Mouse (Mus musculus) heart, embryonic 12.5 days (tissue): Measurements from ENCODE around the gene Gm5089. TPM values are rescaled to one million over a fixed set of nuclear protein-coding genes. Genes with fewer than 3 reads are reported as not detected.

Experiments used
- ATAC-seq: fragments of 200-750 bp; cut with Nextera tagmentation; 2 replicates; pipeline ENCODE4 v1.8.0; 2017; ENCODE audit warnings: moderate TSS enrichment, moderate library complexity; ENCODE audit not compliant: insufficient number of reproducible peaks, low FRiP score
- H3K27ac ChIP-seq: fragments of 300-500 bp; sonication (generic); 2 replicates; pipeline ENCODE4 v1.5.1; 2016; ENCODE audit warnings: mild to moderate bottlenecking, moderate library complexity; ENCODE audit not compliant: poor library complexity, severe bottlenecking
- H3K27me3 ChIP-seq: fragments of 300-500 bp; sonication (generic); replicated peaks from 2 replicates; pipeline ENCODE4 v1.6.1; 2016; ENCODE audit warnings: mild to moderate bottlenecking, moderate library complexity
- H3K36me3 ChIP-seq: fragments of 300-500 bp; sonication (generic); 2 replicates; pipeline ENCODE4 v1.6.1; 2016; ENCODE audit warnings: mild to moderate bottlenecking, moderate library complexity
- H3K4me1 ChIP-seq: fragments of 300-500 bp; sonication (generic); replicated peaks from 2 replicates; pipeline ENCODE4 v1.6.1; 2016; ENCODE audit warnings: mild to moderate bottlenecking
- H3K4me2 ChIP-seq: fragments of 300-500 bp; sonication (generic); 2 replicates; pipeline ENCODE4 v1.6.1; 2016; ENCODE audit warnings: mild to moderate bottlenecking, moderate library complexity
- H3K4me3 ChIP-seq: fragments of 300-500 bp; sonication (generic); 2 replicates; pipeline ENCODE4 v1.5.1; 2016; ENCODE audit warnings: mild to moderate bottlenecking
- H3K9ac ChIP-seq: fragments of 300-500 bp; sonication (generic); 2 replicates; pipeline ENCODE4 v1.6.1; 2016; ENCODE audit warnings: mild to moderate bottlenecking, moderate library complexity
- H3K9me3 ChIP-seq: fragments of 300-500 bp; sonication (generic); replicated peaks from 2 replicates; pipeline ENCODE4 v1.6.1; 2016; ENCODE audit warnings: mild to moderate bottlenecking, moderate library complexity
- WGBS: fragments of 180-500 bp; shearing (Covaris S2); methylation state at CpG from one replicate; pipeline ENCODE4 v1.1.7; 2016; 5-methylcytosine and 5-hydroxymethylcytosine counted together
- polyA plus RNA-seq: library from polyadenylated mRNA; unstranded; fragments of >200 nt; fragmentation: Nextera tagmentation; extraction: Ambion mirVana; gene quantifications from 2 replicates; pipeline ENCODE4 v1.2.1, GENCODE M21; 2016

The Gm5089 gene
- polyA plus RNA-seq, result not detected in 2 replicates

DNA sequence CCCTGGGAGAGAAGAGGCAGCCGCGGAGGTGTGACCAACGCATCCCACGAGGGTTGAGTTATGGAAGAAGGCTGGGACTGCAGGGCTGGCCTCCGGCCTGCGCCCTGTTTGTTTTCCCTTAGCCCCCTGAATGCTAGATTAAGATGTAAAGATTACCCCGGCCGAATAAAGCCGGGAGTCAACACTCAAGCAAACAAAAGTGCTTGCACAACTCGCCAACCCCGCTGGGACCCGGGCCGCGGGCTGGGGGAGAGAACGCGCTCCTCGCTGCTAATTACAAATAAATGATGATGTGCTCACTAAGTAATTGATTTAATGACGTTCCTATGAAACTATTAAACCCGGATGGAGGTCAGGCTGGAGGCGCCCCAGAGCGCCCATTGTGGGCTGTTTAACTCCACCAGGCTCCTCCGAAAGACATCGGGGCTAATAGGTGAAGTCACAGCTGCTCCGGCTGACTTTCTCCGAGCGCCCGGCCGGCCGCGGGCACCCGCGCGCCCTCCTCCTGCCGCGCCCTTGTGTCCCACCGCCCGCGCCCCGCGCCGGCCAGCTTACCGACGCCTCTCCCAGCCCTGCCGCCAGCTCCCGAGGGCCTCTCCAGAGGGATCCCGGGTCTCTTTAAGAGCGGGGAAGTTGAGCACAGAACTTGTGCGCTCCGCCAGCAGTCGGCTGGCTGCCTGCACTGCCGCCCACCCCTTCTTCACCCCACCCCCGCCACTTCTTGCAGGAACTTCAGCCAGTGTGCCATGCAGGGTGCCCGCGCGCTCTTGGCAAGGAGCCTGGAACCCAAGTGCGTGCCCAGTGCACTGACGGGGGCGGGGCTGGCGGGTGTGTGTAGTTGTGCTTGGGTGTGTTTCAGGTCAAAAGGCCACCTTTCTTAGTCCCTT, at the start of gene Gm5089:
Gene Gm5089 (minus strand): TSS at position 620 of the 887 bp plus-strand sequence.
- WGBS, result under 1% methylated on average over 59 of the region's 59 CpGs
- peak within 1 kb of the TSS; percentile 58 for H3K9ac ChIP-seq
- peaks cover 22% of the 10 kb centered on the region for H3K4me1 ChIP-seq
- no peaks in the 10 kb centered on the region for H3K36me3 ChIP-seq
- H3K27me3 ChIP-seq, result peaks cover 88% of the 10 kb centered on the region
- H3K4me2 ChIP-seq, result peak within 1 kb of the TSS; percentile 90
- no peaks in the 10 kb centered on the region for H3K9me3 ChIP-seq
- no peak within 1 kb of the TSS for H3K27ac ChIP-seq
- peak; percentile 57 for ATAC-seq
- H3K4me3 ChIP-seq, result peak within 1 kb of the TSS; percentile 49

DNA sequence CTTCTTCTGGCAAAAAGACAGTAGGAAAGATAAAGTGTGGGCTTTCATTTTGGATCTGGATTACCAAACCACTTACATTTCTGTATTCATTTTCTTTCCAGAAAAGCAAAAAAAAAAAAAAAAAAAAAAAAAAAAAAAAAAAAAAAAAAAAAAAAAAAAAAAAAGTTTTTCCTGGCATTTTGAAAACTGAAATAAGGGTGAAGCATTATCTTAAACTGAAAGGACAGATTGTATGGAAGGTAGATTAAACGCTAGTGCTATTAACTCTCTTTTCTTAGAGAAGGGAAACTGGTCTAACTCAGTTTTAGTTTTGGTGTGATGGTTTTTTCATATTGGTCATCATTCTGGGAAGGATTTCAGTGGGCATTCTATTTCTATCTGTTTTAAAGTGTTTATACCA, 41.1 kb upstream of the Gm5089 start:
- no peak overlapping the region for H3K27ac ChIP-seq
- H3K9me3 ChIP-seq, result peaks cover 8% of the 10 kb centered on the region
- H3K4me2 ChIP-seq, result no peak overlapping the region
- no peaks in the 10 kb centered on the region for H3K36me3 ChIP-seq
- H3K4me1 ChIP-seq, result peaks cover 8% of the 10 kb centered on the region
- H3K27me3 ChIP-seq, result peaks cover 56% of the 10 kb centered on the region
- no peak overlapping the region for H3K4me3 ChIP-seq
- no peak overlapping the region for H3K9ac ChIP-seq
- WGBS, result 64% methylated on average over 1 of the region's 1 CpGs
- no peak for ATAC-seq

DNA sequence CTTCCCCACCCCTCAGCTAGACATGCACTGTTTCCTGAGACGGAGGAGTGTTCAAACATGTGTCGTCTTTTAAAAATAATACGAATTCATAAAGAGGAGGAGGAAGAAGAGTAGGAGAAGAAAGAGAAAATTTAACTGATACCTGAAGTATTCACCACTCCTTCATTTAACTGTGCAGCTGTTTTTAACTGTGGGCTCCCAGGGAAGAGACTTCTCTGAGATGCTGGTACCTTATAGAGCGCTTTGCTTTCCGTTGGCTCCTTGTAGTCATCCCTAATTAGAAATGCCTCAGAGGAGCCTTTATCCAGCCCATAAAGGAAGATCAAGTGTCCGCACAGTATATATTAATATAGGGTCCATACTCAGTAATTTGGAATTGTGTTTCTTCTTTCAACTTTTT, 40.6 kb upstream of the Gm5089 start:
- H3K27ac ChIP-seq, result no peak overlapping the region
- ATAC-seq, result no peak
- WGBS, result 79% methylated on average over 6 of the region's 6 CpGs
- H3K4me1 ChIP-seq, result peaks cover 8% of the 10 kb centered on the region
- H3K36me3 ChIP-seq, result no peaks in the 10 kb centered on the region
- H3K9ac ChIP-seq, result no peak overlapping the region
- H3K9me3 ChIP-seq, result peaks cover 8% of the 10 kb centered on the region
- peaks cover 57% of the 10 kb centered on the region for H3K27me3 ChIP-seq
- no peak overlapping the region for H3K4me3 ChIP-seq
- H3K4me2 ChIP-seq, result no peak overlapping the region

DNA sequence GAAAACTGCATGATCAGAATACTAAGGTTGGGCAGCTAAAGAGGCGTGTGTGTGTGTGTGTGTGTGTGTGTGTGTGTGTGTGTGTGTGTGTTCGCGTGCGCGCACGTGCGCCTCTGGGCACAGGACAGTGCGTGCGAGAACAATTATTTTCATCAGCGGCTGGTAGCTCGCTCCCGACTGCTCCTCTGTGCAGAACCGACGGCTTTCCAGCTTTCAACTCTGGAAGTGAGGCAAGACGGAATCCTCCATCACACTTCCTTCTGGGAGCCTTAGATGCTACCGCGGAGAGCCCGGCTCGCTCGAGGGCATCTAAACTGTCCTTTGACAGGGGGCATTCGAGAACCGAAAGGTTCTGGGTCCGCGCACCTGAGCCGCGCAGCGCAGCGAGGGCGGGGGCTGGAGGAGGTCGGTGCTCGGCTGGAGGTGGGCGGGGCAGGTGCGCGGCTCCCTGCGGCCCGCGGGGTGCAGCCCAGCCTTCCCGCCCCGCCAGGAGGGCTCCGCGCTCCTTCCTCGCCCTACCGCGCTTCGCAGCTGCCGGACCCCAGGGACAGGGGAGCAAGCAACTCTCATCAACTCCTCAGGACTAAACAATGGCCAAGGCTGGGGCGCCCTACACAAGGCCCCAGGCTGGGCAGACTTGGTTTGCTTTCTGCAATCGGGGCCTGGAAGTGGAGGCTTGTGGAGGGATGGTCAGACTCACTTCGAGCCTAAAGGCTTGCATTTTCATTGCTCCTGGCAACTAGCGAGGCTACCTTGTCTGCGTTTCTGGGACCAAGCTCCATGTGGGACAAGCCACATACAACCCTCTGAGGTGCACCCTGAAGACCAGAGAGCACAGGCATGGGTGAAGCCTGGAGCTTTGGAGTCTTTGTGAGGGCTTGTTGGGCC, 39.8 kb upstream of the Gm5089 start, which contains the start of gene Gm10837:
Gene Gm10837 (plus strand): TSS at position 146 of the 888 bp plus-strand sequence.
- H3K9ac ChIP-seq, result no peak within 1 kb of the TSS
- H3K36me3 ChIP-seq, result no peaks in the 10 kb centered on the region
- no peak within 1 kb of the TSS for H3K27ac ChIP-seq
- peaks cover 8% of the 10 kb centered on the region for H3K4me1 ChIP-seq
- peak within 1 kb of the TSS; percentile 65 for H3K4me2 ChIP-seq
- H3K27me3 ChIP-seq, result peaks cover 65% of the 10 kb centered on the region
- peaks cover 8% of the 10 kb centered on the region for H3K9me3 ChIP-seq
- peak within 1 kb of the TSS; percentile 41 for H3K4me3 ChIP-seq
- ATAC-seq, result no peak
- WGBS, result 2% methylated on average over 51 of the region's 51 CpGs

DNA sequence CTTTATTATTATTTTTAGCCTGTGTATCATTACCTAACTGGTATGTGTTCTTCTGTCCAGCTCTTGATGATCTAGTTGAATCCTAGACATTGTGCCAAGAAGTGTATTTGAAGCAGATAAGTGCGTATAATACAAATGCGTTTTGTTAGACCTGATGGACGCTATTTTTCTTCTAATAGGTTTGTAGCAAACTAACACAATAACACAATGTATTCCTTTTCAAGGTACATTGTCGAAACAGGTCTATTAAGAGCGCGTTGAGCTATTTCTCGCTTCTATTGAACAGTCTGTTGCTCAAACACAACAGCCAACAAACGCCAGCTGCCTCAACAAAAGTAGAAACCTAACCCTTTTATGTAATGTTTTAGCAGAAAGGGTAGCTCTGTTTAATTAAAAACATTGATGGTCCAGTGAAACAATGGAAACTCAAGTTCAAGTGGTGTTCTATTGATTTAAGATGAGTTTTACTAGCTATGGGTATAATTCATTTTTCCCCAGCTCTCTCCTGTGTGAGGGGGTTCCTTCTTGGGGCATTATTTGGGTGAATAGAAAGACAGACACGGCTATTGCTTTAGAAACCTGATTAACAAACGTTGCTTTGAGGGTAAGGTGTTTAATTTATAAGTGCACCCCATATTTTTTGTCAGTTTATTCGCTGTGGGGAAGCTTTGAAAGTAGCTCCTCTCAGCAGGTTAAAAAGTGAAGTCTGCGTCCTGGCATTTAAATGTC, 38.9 kb upstream of the Gm5089 start:
- Histone ChIP-seq H3K4me1 (peaks cover 8% of the 10 kb centered on the region), H3K36me3 (no peaks in the 10 kb centered on the region), H3K4me2 (peak overlapping the region; percentile 65), H3K9me3 (peaks cover 8% of the 10 kb centered on the region), H3K9ac (no peak overlapping the region), H3K27ac (no peak overlapping the region), H3K27me3 (peaks cover 69% of the 10 kb centered on the region), H3K4me3 (0 out of 2 replicates have a peak overlapping the region, but pooled peaks have one; percentile 41)
- ATAC-seq, result no peak
- WGBS, result 4% methylated on average over 12 of the region's 12 CpGs

DNA sequence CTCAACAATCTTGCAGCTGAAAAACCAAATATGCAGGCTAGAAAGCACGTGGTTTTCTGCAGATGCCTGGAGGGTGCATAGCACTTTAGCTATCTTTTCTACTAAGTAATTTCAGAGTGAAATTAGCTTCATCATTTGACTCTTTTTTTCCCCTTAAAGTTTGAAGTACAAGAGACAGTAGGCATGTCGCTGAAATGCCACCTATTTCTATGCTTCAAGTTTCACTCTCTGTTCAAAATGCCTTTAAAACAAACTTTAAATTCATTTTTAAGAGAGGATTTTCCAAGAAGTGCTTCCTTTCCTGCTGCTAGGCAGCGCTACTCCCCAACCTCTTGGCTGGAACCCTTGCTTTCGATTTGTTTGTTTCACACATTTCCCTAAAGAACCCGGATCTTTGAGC, 38.1 kb upstream of the Gm5089 start:
- H3K9ac ChIP-seq, result no peak overlapping the region
- no peak overlapping the region for H3K4me2 ChIP-seq
- under 1% methylated on average over 5 of the region's 5 CpGs for WGBS
- H3K27me3 ChIP-seq, result peaks cover 71% of the 10 kb centered on the region
- H3K9me3 ChIP-seq, result peaks cover 4% of the 10 kb centered on the region; the same call in 1 of the 2 replicates
- H3K27ac ChIP-seq, result no peak overlapping the region
- no peak overlapping the region for H3K4me3 ChIP-seq
- H3K36me3 ChIP-seq, result no peaks in the 10 kb centered on the region
- no peak for ATAC-seq
- peaks cover 8% of the 10 kb centered on the region for H3K4me1 ChIP-seq

DNA sequence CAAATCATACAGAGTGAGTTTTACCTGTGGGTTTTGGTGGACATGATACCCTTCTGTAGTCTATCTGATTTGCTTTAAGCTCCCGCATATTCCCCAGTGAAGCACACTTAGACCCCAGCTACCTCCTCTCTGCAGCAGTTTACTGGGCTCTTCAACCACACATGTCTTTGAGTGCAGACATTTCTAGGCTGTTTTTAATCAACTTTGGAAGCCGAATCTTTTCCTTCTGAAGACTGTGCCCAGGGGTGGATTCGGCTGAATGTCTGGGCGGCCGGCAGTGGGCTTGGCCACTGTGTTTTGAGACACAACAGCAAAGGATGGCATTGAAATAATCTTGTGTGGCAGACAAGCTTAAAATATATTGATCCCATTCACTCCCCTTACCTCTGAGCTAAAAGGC, 36.5 kb upstream of the Gm5089 start:
- H3K4me2 ChIP-seq, result no peak overlapping the region

DNA sequence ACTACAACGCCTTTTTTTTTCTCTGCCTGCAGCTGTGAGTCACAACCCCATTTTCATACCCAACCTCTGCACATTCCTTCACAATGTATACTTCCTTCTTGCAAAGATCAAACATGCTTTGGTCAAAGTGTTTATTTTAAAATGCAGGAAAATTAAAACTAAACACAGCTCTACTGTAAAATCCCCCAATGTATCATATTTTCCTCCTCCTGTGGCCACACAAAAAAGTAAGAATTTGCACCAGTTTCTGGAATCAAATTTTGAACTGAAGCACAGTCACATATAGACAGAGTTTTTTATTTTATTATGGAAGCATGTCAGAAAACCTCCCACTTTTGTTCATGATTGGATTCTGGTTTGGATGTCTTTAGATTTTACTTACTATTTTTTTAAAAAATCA, 35.7 kb upstream of the Gm5089 start:
- no peak overlapping the region for H3K27ac ChIP-seq
- H3K27me3 ChIP-seq, result peaks cover 79% of the 10 kb centered on the region
- no peak for ATAC-seq
- 11% methylated on average over 1 of the region's 1 CpGs for WGBS
- no peak overlapping the region for H3K4me2 ChIP-seq
- no peaks in the 10 kb centered on the region for H3K9me3 ChIP-seq
- no peak overlapping the region for H3K4me3 ChIP-seq
- H3K4me1 ChIP-seq, result peaks cover 8% of the 10 kb centered on the region
- H3K9ac ChIP-seq, result no peak overlapping the region
- no peaks in the 10 kb centered on the region for H3K36me3 ChIP-seq

More for the DNA sequence above, 36.5 kb upstream of the Gm5089 start:
- Histone ChIP-seq H3K27ac (no peak overlapping the region), H3K4me1 (peaks cover 8% of the 10 kb centered on the region), H3K9me3 (no peaks in the 10 kb centered on the region), H3K4me3 (no peak overlapping the region), H3K9ac (no peak overlapping the region), H3K36me3 (no peaks in the 10 kb centered on the region), H3K27me3 (peaks cover 74% of the 10 kb centered on the region)
- ATAC-seq, result no peak
- 3% methylated on average over 5 of the region's 5 CpGs for WGBS

DNA sequence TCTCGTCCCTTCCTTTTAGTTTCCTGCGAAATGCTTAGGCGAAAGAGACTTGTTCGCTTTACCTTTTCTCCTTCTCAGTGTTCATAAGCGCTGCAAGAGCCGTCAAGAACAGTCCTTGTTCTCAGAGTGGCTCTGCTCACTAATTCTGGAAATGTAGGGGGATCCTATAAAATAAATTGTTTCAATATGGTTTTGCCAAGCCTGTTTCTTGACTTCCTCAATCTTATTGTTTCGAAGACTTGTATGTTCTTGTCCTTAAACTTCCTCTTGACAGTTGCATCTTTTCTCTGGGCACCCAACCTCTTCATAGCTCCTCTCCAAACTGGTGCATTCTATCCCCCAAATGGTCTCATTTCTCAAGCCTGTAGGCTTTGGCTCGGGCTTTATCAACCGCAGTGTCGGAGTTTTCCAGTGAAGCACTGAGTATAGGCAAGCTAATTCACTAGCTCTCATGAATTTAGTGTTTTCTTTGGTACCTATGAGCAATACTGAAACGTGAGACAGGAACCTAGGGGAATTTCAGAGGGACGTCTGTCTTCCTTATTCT, 34.8 kb upstream of the Gm5089 start:
- no peak for ATAC-seq
- no peak overlapping the region for H3K4me2 ChIP-seq

DNA sequence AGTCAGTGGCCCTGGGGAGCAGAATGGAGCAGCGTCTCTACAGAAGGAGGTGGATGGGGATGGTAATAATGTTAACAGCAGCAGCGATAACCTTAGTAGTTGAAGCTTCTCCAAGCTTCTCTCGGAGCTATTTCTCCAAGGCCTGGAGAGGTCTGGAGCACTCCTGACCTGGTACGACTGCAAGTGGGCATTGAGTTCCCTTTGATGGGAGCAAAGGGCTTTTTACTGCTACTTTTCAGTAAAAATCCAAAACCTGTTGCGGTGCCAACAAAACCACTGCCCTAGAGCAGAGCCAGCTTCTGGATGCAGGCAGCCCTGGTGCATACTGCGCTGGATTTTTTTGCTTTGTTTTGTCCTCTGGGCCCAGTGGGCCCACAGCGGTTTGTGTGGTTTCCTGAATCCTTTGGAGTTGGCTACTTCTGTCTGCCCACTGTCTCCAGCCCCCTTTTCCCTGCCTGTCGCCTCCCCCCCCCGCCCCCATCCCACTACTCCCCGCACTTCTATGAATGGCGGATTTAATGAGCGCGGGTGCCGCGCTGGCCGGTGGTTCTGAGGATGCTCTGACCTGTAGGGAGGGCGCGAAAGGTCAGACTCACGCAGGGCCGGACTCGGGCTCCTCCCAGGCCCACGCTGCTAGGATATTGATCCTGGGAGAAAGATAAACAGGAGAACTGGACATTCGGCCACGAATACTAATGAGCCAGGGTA, 34.1 kb upstream of the Gm5089 start:
- Histone ChIP-seq H3K27me3 (peaks cover 77% of the 10 kb centered on the region), H3K4me1 (no peaks in the 10 kb centered on the region), H3K36me3 (no peaks in the 10 kb centered on the region), H3K4me2 (no peak overlapping the region), H3K9me3 (no peaks in the 10 kb centered on the region), H3K27ac (no peak overlapping the region), H3K4me3 (no peak overlapping the region), H3K9ac (no peak overlapping the region)
- ATAC-seq, result no peak
- WGBS, result 1% methylated on average over 24 of the region's 24 CpGs

More for the DNA sequence above, 34.8 kb upstream of the Gm5089 start:
- 3% methylated on average over 12 of the region's 12 CpGs for WGBS
- Histone ChIP-seq H3K9ac (no peak overlapping the region), H3K4me3 (no peak overlapping the region), H3K36me3 (no peaks in the 10 kb centered on the region), H3K27ac (no peak overlapping the region), H3K27me3 (peaks cover 78% of the 10 kb centered on the region), H3K9me3 (no peaks in the 10 kb centered on the region), H3K4me1 (peaks cover 7% of the 10 kb centered on the region)
